Mouse (Mus musculus): ENCODE results near the gene Mal.
A peak's percentile ranks its signal among the peaks of the same experiment; 100 is the strongest.

The Mal gene

GRCm38 (mm10) chr2:127656086-127656720 lies at the start of gene Mal:
TSS of gene Mal (minus strand) at chr2:127656695.
- no peak for TF ChIP-seq NANOG (IDR thresholded peaks at IDR 0.05; ENCODE audit: borderline replicate concordance, low read length)
- no peak for TF ChIP-seq CTCF (conservative IDR thresholded peaks at IDR 0.05; ENCODE audit: low read length)
- TF ChIP-seq POU5F1 (IDR thresholded peaks at IDR 0.05; ENCODE audit: borderline replicate concordance, low read length), result no peak
- Histone ChIP-seq H3K9me3 (ENCODE audit: low read length) (peaks cover under 1% of the 10 kb centered on the region; the same call in 1 of the 2 replicates), H3K4me1 (replicated peaks; ENCODE audit: low read depth, low read length) (peaks cover 27% of the 10 kb centered on the region), H3K27me3 (ENCODE audit: insufficient read depth, low read length) (peaks cover 89% of the 10 kb centered on the region), H3K36me3 (ENCODE audit: insufficient read depth, low read length) (no peaks in the 10 kb centered on the region), H3K4me3 (replicated peaks; ENCODE audit: low read length) (peak within 1 kb of the TSS; percentile 79)

GRCm38 (mm10) chr2:127705267-127705666 lies 48.8 kb upstream of the Mal start:
- Histone ChIP-seq H3K9me3 (ENCODE audit: low read length) (no peaks in the 10 kb centered on the region), H3K4me3 (replicated peaks; ENCODE audit: low read length) (no peak overlapping the region), H3K27me3 (ENCODE audit: insufficient read depth, low read length) (peaks cover 11% of the 10 kb centered on the region), H3K4me1 (replicated peaks; ENCODE audit: low read depth, low read length) (peaks cover 18% of the 10 kb centered on the region), H3K36me3 (ENCODE audit: insufficient read depth, low read length) (no peaks in the 10 kb centered on the region)
- no peak for TF ChIP-seq CTCF (conservative IDR thresholded peaks at IDR 0.05; ENCODE audit: low read length)
- no peak for TF ChIP-seq NANOG (IDR thresholded peaks at IDR 0.05; ENCODE audit: borderline replicate concordance, low read length)
- TF ChIP-seq POU5F1 (IDR thresholded peaks at IDR 0.05; ENCODE audit: borderline replicate concordance, low read length), result no peak

GRCm38 (mm10) chr2:127689239-127689638 lies 32.7 kb upstream of the Mal start:
- Histone ChIP-seq H3K36me3 (ENCODE audit: insufficient read depth, low read length) (no peaks in the 10 kb centered on the region), H3K4me3 (replicated peaks; ENCODE audit: low read length) (no peak overlapping the region), H3K4me1 (replicated peaks; ENCODE audit: low read depth, low read length) (peaks cover 2% of the 10 kb centered on the region; the same call in 1 of the 2 replicates), H3K9me3 (ENCODE audit: low read length) (no peaks in the 10 kb centered on the region), H3K27me3 (ENCODE audit: insufficient read depth, low read length) (peaks cover 17% of the 10 kb centered on the region)
- TF ChIP-seq NANOG (IDR thresholded peaks at IDR 0.05; ENCODE audit: borderline replicate concordance, low read length), result no peak
- TF ChIP-seq POU5F1 (IDR thresholded peaks at IDR 0.05; ENCODE audit: borderline replicate concordance, low read length), result no peak
- TF ChIP-seq CTCF (conservative IDR thresholded peaks at IDR 0.05; ENCODE audit: low read length), result no peak

- Histone ChIP-seq H3K4me3 (replicated peaks; ENCODE audit: low read length) (no peak overlapping the region), H3K27me3 (ENCODE audit: insufficient read depth, low read length) (peaks cover 27% of the 10 kb centered on the region), H3K9me3 (ENCODE audit: low read length) (no peaks in the 10 kb centered on the region), H3K4me1 (replicated peaks; ENCODE audit: low read depth, low read length) (peaks cover 8% of the 10 kb centered on the region), H3K36me3 (ENCODE audit: insufficient read depth, low read length) (no peaks in the 10 kb centered on the region)
- TF ChIP-seq NANOG (IDR thresholded peaks at IDR 0.05; ENCODE audit: borderline replicate concordance, low read length) (no peak), CTCF (conservative IDR thresholded peaks at IDR 0.05; ENCODE audit: low read length) (peak; percentile 91), POU5F1 (IDR thresholded peaks at IDR 0.05; ENCODE audit: borderline replicate concordance, low read length) (no peak)
Measured at GRCm38 (mm10) chr2:127683687-127684331, 27.3 kb upstream of the Mal start.

GRCm38 (mm10) chr2:127667843-127668506 lies 11.5 kb upstream of the Mal start:
- Histone ChIP-seq H3K4me1 (replicated peaks; ENCODE audit: low read depth, low read length) (no peaks in the 10 kb centered on the region), H3K27me3 (ENCODE audit: insufficient read depth, low read length) (peaks cover 18% of the 10 kb centered on the region), H3K36me3 (ENCODE audit: insufficient read depth, low read length) (no peaks in the 10 kb centered on the region), H3K4me3 (replicated peaks; ENCODE audit: low read length) (no peak overlapping the region), H3K9me3 (ENCODE audit: low read length) (no peaks in the 10 kb centered on the region)
- TF ChIP-seq CTCF (conservative IDR thresholded peaks at IDR 0.05; ENCODE audit: low read length) (peak; percentile 72), POU5F1 (IDR thresholded peaks at IDR 0.05; ENCODE audit: borderline replicate concordance, low read length) (no peak), NANOG (IDR thresholded peaks at IDR 0.05; ENCODE audit: borderline replicate concordance, low read length) (no peak)

GRCm38 (mm10) chr2:127667015-127667414 lies 10.5 kb upstream of the Mal start:
- H3K9me3 ChIP-seq (ENCODE audit: low read length), result no peaks in the 10 kb centered on the region
- H3K27me3 ChIP-seq (ENCODE audit: insufficient read depth, low read length), result peaks cover 18% of the 10 kb centered on the region
- H3K36me3 ChIP-seq (ENCODE audit: insufficient read depth, low read length), result no peaks in the 10 kb centered on the region
- no peaks in the 10 kb centered on the region for H3K4me1 ChIP-seq (replicated peaks; ENCODE audit: low read depth, low read length)
- TF ChIP-seq CTCF (conservative IDR thresholded peaks at IDR 0.05; ENCODE audit: low read length), result no peak
- TF ChIP-seq NANOG (IDR thresholded peaks at IDR 0.05; ENCODE audit: borderline replicate concordance, low read length), result no peak
- no peak for TF ChIP-seq POU5F1 (IDR thresholded peaks at IDR 0.05; ENCODE audit: borderline replicate concordance, low read length)
- H3K4me3 ChIP-seq (replicated peaks; ENCODE audit: low read length), result no peak overlapping the region

GRCm38 (mm10) chr2:127662708-127663107 lies 6.2 kb upstream of the Mal start:
- Histone ChIP-seq H3K4me1 (replicated peaks; ENCODE audit: low read depth, low read length) (no peaks in the 10 kb centered on the region), H3K36me3 (ENCODE audit: insufficient read depth, low read length) (no peaks in the 10 kb centered on the region), H3K4me3 (replicated peaks; ENCODE audit: low read length) (no peak overlapping the region), H3K9me3 (ENCODE audit: low read length) (peaks cover 6% of the 10 kb centered on the region; the same call in 1 of the 2 replicates), H3K27me3 (ENCODE audit: insufficient read depth, low read length) (peaks cover 30% of the 10 kb centered on the region)
- no peak for TF ChIP-seq NANOG (IDR thresholded peaks at IDR 0.05; ENCODE audit: borderline replicate concordance, low read length)
- no peak for TF ChIP-seq CTCF (conservative IDR thresholded peaks at IDR 0.05; ENCODE audit: low read length)
- TF ChIP-seq POU5F1 (IDR thresholded peaks at IDR 0.05; ENCODE audit: borderline replicate concordance, low read length), result no peak

GRCm38 (mm10) chr2:127655419-127655818 lies 1.1 kb downstream of the Mal start:
- no peak for TF ChIP-seq NANOG (IDR thresholded peaks at IDR 0.05; ENCODE audit: borderline replicate concordance, low read length)
- no peak for TF ChIP-seq POU5F1 (IDR thresholded peaks at IDR 0.05; ENCODE audit: borderline replicate concordance, low read length)
- no peak for TF ChIP-seq CTCF (conservative IDR thresholded peaks at IDR 0.05; ENCODE audit: low read length)
- no peaks in the 10 kb centered on the region for H3K9me3 ChIP-seq (ENCODE audit: low read length)

More at GRCm38 (mm10) chr2:127655419-127655818, 1.1 kb downstream of the Mal start:
- Histone ChIP-seq H3K36me3 (ENCODE audit: insufficient read depth, low read length) (no peaks in the 10 kb centered on the region), H3K27me3 (ENCODE audit: insufficient read depth, low read length) (peaks cover 85% of the 10 kb centered on the region), H3K4me3 (replicated peaks; ENCODE audit: low read length) (peak overlapping the region; percentile 49), H3K4me1 (replicated peaks; ENCODE audit: low read depth, low read length) (peaks cover 27% of the 10 kb centered on the region)
